Mouse (Mus musculus) limb, embryonic 13.5 days (tissue): ENCODE results near the gene Sertad3. TPM values are rescaled to one million over a fixed set of nuclear protein-coding genes. Genes with fewer than 3 reads are reported as not detected.

Experiments used
- ATAC-seq: fragments of 200-750 bp; cut with Nextera tagmentation; 2 replicates; pipeline ENCODE4 v1.8.0; 2017; ENCODE audit warnings: low read depth, moderate number of reproducible peaks, moderate TSS enrichment; ENCODE audit not compliant: low FRiP score
- H3K27ac ChIP-seq: fragments of 300-500 bp; sonication (generic); 2 replicates; pipeline ENCODE4 v1.5.1; 2015; ENCODE audit warnings: inconsistent platforms, mild to moderate bottlenecking, moderate library complexity
- H3K27me3 ChIP-seq: fragments of 300-500 bp; sonication (generic); 2 replicates; pipeline ENCODE4 v1.6.1; 2015; ENCODE audit warnings: mild to moderate bottlenecking, inconsistent platforms
- H3K36me3 ChIP-seq: fragments of 300-500 bp; sonication (generic); 2 replicates; pipeline ENCODE4 v1.6.1; 2015; ENCODE audit warnings: inconsistent platforms, mild to moderate bottlenecking, moderate library complexity
- H3K4me1 ChIP-seq: fragments of 300-500 bp; sonication (generic); 2 replicates; pipeline ENCODE4 v1.6.1; 2015; ENCODE audit warnings: inconsistent platforms
- H3K4me2 ChIP-seq: fragments of 300-500 bp; sonication (generic); replicated peaks from 2 replicates; pipeline ENCODE4 v1.6.1; 2015; ENCODE audit warnings: inconsistent platforms, mild to moderate bottlenecking, moderate library complexity
- H3K4me3 ChIP-seq: fragments of 300-500 bp; sonication (generic); 2 replicates; pipeline ENCODE4 v1.5.1; 2015; ENCODE audit warnings: moderate library complexity, mild to moderate bottlenecking, inconsistent platforms
- H3K9ac ChIP-seq: fragments of 300-500 bp; sonication (generic); 2 replicates; pipeline ENCODE4 v1.6.1; 2015; ENCODE audit warnings: mild to moderate bottlenecking, inconsistent platforms
- H3K9me3 ChIP-seq: fragments of 300-500 bp; sonication (generic); 2 replicates; pipeline ENCODE4 v1.6.1; 2016; ENCODE audit warnings: inconsistent platforms
- WGBS: fragments of 180-500 bp; shearing (Covaris S2); methylation state at CpG from one replicate; pipeline ENCODE4 v1.1.7; 2015; 5-methylcytosine and 5-hydroxymethylcytosine counted together
- polyA plus RNA-seq: library from polyadenylated mRNA; unstranded; fragments of >200 nt; fragmentation: Nextera tagmentation; extraction: Ambion mirVana; gene quantifications from 2 replicates; pipeline ENCODE4 v1.2.1, GENCODE M21; 2015

Gene Sertad3
- polyA plus RNA-seq, 1 experiment from 2014 or later: 36.3 TPM

DNA sequence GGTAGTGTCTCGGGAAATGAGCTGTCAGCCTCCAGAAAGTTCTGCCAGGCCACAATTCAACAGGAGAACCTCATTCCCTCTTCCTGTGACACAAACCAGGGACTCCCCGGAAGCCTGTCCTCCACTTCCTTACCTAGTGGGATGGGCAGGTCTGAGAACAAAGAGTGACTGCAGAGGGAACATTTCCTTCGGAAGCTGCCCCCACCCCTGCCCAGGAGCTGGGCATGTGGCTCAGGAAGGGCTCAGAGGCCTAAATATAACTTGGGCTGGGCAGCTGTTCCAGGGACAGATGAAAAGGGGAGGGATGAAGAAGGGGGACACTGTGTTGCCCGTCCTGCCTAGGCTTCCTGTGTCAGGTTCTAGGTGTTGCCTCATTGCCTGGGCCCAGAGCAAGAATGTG, 28.1 kb downstream of the Sertad3 start:
- Histone ChIP-seq H3K36me3 (no peaks in the 10 kb centered on the region), H3K27ac (no peak overlapping the region), H3K9me3 (no peaks in the 10 kb centered on the region), H3K4me2 (no peak overlapping the region), H3K9ac (no peak overlapping the region), H3K4me3 (no peak overlapping the region), H3K27me3 (no peaks in the 10 kb centered on the region), H3K4me1 (peaks cover 20% of the 10 kb centered on the region)
- WGBS: 69% methylated on average over 4 of the region's 4 CpGs
- no peak for ATAC-seq

DNA sequence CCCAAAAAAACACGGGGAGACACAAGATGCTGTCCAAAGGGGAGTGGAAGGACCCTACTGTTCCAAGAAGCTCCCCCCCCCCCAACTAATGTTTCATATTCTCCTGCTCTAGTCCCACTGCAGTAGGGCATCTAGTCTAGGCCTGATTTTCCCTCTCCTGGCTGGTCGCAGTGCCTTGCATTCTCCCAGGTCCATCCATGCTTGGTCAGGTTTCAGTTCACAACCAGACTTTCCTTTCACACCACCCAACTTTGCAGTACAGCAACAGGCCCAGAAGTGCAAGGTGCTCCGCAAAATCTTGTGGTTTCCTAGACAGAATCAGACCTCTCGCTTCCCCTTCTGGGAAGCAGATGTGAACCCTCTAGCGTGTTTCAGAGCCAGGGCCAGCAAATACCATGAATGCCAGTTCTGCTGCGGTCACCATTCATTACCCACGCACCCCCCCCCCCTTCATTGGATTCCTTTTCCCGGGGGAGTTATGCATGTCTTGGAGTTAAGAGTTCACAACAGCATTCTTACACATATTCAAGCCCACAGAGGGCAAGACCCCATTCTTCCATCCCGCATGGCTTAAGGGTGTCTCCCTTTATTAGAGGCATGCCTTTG, 33.3 kb downstream of the Sertad3 start:
- Histone ChIP-seq H3K9me3 (no peaks in the 10 kb centered on the region), H3K4me2 (peak overlapping the region; percentile 63), H3K27ac (peak overlapping the region; percentile 99), H3K27me3 (no peaks in the 10 kb centered on the region), H3K36me3 (no peaks in the 10 kb centered on the region), H3K9ac (no peak overlapping the region), H3K4me3 (peak overlapping the region; percentile 59), H3K4me1 (peaks cover 18% of the 10 kb centered on the region)
- 33% methylated on average over 9 of the region's 9 CpGs for WGBS
- no peak for ATAC-seq

DNA sequence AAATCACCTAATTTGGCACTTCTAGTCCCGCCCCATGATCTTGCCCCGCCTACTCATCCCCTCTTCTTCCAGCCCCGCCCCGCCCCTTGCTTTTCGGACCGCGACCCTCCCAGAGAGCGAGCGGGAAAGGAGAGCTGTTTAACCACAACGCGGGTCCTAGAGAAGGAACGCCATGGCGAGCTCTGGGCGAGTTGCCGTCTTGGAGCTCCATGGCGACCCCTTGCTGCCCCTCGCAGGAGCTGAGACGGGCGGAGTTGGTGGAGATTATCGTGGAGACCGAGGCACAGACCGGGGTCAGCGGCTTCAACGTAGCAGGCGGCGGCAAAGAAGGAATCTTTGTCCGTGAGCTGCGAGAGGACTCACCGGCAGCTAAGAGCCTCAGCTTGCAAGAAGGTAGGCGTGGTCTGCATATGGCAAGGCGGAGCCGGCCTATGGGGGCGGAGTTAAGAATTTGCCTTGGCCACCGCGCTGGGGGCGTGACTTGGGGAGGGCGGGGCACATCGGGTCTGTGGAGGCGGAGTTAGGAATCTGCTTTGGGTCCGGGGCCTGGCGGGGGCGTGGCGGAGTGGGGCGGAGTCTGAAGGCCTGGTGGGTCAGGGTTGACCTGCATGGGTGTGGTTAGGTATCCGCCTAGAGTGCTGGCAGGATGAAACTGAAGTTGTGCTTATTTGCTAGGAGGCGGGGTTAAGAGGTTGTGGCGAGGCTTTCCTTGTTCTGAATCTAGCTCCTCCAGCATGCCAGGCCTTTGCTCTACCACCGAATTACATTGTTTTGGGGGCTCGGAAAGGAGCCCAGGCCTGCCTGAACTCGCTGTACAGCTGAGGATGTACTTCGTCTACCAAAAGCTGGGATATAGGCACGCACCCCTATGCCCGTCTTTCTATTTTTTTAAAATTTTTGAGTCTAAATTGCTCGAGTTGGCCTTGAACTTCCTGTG, 34.4 kb downstream of the Sertad3 start:
- ATAC-seq: peak; percentile 90
- peak overlapping the region; percentile 75 for H3K9ac ChIP-seq
- peak overlapping the region; percentile 59 for H3K4me3 ChIP-seq
- peak overlapping the region; percentile 99 for H3K27ac ChIP-seq
- no peaks in the 10 kb centered on the region for H3K36me3 ChIP-seq
- H3K4me2 ChIP-seq: peak overlapping the region; percentile 63
- under 1% methylated on average over 54 of the region's 54 CpGs for WGBS
- H3K27me3 ChIP-seq: no peaks in the 10 kb centered on the region
- H3K9me3 ChIP-seq: no peaks in the 10 kb centered on the region
- H3K4me1 ChIP-seq: peaks cover 18% of the 10 kb centered on the region

DNA sequence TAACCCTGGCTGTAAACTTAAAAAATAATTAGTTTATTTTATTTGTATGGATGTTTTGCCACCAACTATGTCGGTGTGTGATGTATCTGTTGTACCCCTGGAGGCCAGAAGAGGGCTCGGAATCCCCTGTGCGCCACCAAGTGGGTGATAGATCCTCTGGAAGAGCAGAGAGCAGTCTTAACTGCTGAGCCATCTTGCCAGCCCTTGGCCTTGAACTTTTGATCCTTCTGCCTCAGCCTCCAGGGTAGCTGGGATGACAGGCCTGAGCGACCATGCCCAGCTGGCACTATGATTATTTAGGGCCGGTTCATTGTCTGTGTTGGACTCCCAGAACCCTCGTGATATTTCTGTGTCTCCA, 35.1 kb downstream of the Sertad3 start:
- Histone ChIP-seq H3K36me3 (no peaks in the 10 kb centered on the region), H3K27me3 (no peaks in the 10 kb centered on the region), H3K4me3 (peak overlapping the region; percentile 59), H3K4me1 (peaks cover 18% of the 10 kb centered on the region), H3K9ac (no peak overlapping the region), H3K9me3 (no peaks in the 10 kb centered on the region), H3K27ac (peak overlapping the region; percentile 72; the same call in 1 of the 2 replicates), H3K4me2 (peak overlapping the region; percentile 63)
- ATAC-seq: peak; percentile 10; the same call in 1 of the 2 replicates
- 21% methylated on average over 6 of the region's 6 CpGs for WGBS

DNA sequence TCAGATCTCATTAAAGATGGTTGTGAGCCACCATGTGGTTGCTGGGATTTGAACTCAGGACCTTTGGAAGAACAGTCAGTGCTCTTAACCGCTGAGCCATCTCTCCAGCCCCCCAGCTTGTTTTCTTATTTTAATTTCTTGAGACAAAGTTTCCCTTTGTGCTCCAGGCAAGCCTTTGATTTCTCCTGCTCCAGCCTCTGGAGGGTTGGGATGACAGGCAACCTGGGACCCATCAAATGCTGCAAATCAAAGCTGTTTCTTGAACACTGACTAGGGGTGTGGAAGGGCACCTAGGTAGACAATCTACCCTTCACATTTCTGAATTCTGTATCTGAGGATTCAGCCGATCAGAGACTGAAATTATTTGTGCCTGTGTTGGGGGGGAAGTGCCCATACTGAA, 37.2 kb downstream of the Sertad3 start:
- H3K4me1 ChIP-seq: peaks cover 18% of the 10 kb centered on the region
- H3K36me3 ChIP-seq: no peaks in the 10 kb centered on the region
- H3K4me2 ChIP-seq: no peak overlapping the region
- 91% methylated on average over 2 of the region's 2 CpGs for WGBS
- H3K27me3 ChIP-seq: no peaks in the 10 kb centered on the region
- no peak for ATAC-seq
- no peaks in the 10 kb centered on the region for H3K9me3 ChIP-seq
- no peak overlapping the region for H3K4me3 ChIP-seq
- no peak overlapping the region for H3K9ac ChIP-seq
- no peak overlapping the region for H3K27ac ChIP-seq

DNA sequence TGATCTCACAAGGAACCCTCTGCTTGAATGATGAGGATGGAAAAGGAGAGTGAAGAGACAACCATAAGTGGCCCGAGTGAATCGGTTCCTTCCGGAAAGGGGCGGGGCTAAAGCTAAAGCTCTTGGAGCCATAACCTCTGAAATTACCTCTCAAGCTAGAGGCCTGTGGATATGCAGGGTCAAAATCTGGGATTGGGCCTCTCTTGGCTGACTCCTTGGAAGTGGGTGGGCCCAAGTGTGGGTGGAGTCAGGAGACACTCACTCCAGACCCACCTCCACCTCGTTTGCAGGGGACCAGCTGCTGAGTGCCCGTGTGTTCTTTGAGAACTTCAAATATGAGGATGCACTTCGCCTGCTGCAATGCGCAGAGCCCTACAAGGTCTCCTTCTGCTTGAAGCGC, 41.4 kb downstream of the Sertad3 start:
- no peak for ATAC-seq
- 64% methylated on average over 9 of the region's 9 CpGs for WGBS

DNA sequence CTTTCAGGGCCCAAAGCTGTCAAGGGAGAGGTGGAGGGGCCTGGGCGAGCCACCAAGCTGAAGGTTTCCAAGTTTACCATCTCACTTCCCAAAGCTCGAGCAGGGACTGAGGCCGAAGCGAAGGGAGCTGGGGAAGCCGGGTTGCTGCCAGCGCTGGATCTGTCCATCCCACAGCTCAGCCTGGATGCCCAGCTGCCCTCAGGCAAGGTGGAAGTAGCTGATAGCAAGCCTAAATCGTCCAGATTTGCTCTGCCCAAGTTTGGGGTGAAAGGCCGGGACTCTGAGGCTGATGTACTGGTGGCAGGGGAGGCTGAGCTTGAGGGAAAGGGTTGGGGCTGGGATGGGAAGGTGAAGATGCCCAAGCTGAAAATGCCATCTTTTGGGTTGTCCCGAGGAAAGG, 44.7 kb downstream of the Sertad3 start:
- H3K9me3 ChIP-seq: no peaks in the 10 kb centered on the region
- no peak overlapping the region for H3K4me2 ChIP-seq
- H3K27ac ChIP-seq: no peak overlapping the region
- no peaks in the 10 kb centered on the region for H3K4me1 ChIP-seq
- H3K27me3 ChIP-seq: no peaks in the 10 kb centered on the region
- H3K4me3 ChIP-seq: no peak overlapping the region
- peaks cover 28% of the 10 kb centered on the region for H3K36me3 ChIP-seq
- no peak overlapping the region for H3K9ac ChIP-seq
- ATAC-seq: no peak
- WGBS: 84% methylated on average over 9 of the region's 9 CpGs

More for the DNA sequence above, 41.4 kb downstream of the Sertad3 start:
- Histone ChIP-seq H3K27me3 (no peaks in the 10 kb centered on the region), H3K27ac (no peak overlapping the region), H3K4me2 (no peak overlapping the region), H3K36me3 (peaks cover 27% of the 10 kb centered on the region), H3K4me1 (no peaks in the 10 kb centered on the region), H3K9ac (no peak overlapping the region), H3K4me3 (no peak overlapping the region), H3K9me3 (no peaks in the 10 kb centered on the region)

DNA sequence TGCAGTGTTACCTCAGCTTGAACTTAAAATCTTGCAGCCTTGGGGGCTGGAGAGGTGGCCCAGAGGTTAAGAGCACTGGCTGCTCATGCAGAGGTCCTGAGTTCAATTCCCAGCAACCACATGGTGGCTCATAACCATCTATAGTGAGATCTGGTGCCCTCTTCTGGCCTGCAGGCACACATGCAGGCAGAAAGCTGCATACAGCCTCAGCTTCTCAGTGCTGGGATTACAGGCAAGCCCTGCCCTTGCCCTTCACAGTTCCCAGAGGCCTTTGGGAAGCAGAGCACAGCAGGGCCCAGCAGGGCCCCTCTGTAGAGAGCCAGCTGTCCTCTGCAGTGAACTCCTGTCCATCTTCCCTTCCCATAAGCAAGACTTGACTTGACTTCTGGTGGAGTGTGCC, 46.5 kb downstream of the Sertad3 start:
- Histone ChIP-seq H3K27ac (no peak overlapping the region), H3K36me3 (peaks cover 28% of the 10 kb centered on the region), H3K4me3 (no peak overlapping the region), H3K4me1 (no peaks in the 10 kb centered on the region), H3K9ac (no peak overlapping the region), H3K27me3 (no peaks in the 10 kb centered on the region), H3K9me3 (no peaks in the 10 kb centered on the region), H3K4me2 (no peak overlapping the region)
- ATAC-seq: no peak

DNA sequence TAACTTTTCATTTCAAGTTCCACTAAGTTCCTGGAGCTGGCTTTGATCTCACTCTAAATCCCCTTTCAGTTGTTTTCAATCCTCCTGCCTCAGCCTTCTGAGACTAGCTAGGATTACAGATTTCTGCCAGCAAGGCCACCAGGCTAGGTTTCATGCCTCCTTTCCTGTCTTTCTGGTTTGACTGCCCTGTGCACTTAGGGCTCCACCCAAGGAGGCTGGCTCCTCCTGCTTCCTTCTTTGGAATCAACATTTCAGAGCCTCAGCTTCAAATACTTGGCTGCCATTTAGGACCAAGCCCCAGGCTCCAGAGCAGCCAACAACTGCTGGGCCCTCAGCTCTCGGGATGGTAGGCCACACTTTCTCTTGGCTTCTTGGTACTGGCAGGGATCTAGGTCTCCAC, 47.0 kb downstream of the Sertad3 start:
- 58% methylated on average over 1 of the region's 1 CpGs for WGBS
- no peak for ATAC-seq
- no peak overlapping the region for H3K4me2 ChIP-seq
- H3K4me1 ChIP-seq: no peaks in the 10 kb centered on the region
- peaks cover 28% of the 10 kb centered on the region for H3K36me3 ChIP-seq
- no peak overlapping the region for H3K4me3 ChIP-seq
- H3K27me3 ChIP-seq: no peaks in the 10 kb centered on the region
- no peak overlapping the region for H3K9ac ChIP-seq
- H3K9me3 ChIP-seq: no peaks in the 10 kb centered on the region
- no peak overlapping the region for H3K27ac ChIP-seq

DNA sequence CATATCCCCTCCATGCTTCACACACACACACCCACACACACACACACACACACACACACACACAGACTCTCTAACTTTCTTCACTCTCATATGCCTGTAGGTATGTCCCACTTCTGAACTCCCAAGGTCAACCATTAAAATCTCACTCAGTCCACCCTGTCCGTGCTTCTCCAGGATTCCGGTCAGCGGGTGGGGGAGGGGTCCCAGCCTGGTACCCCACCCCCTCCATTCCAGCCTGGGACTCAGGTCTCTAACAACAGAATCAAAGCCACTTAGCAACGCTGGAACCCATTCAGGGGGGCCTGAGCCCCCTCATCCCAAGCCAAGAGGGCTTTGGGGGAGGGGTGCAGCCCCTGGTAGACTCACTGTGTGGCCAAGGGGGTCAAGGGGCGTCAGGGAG, 49.4 kb downstream of the Sertad3 start, which contains the start of gene Hipk4:
Gene Hipk4, plus strand, starts transcription at position 301 of the 400 bp plus-strand sequence.
- Histone ChIP-seq H3K27ac (no peak within 1 kb of the TSS), H3K4me1 (no peaks in the 10 kb centered on the region), H3K4me3 (no peak within 1 kb of the TSS), H3K9me3 (no peaks in the 10 kb centered on the region), H3K9ac (no peak within 1 kb of the TSS; the same call in 1 of the 2 replicates), H3K4me2 (no peak within 1 kb of the TSS), H3K27me3 (no peaks in the 10 kb centered on the region), H3K36me3 (peaks cover 10% of the 10 kb centered on the region)
- ATAC-seq: no peak
- 66% methylated on average over 5 of the region's 5 CpGs for WGBS

DNA sequence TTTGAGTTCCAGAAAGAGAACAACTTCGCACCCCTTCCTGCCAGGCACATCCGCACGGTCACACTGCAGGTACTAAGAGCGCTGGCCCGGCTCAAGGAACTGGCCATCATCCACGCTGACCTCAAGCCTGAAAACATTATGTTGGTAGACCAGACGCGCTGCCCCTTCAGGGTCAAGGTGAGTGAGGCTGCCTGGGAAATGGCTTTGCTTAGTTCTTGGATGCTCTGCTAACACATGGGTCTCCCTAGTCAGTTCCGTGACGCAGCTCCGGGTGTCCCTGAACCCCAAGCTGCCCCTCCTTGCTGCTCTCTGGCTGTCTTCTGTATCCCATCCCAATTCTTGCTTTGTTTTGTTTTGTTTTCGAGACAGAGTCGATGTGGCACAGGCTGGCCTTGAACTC, 50.2 kb downstream of the Sertad3 start:
- WGBS: 95% methylated on average over 13 of the region's 13 CpGs
- H3K27ac ChIP-seq: no peak overlapping the region
- no peak overlapping the region for H3K4me3 ChIP-seq
- no peaks in the 10 kb centered on the region for H3K4me1 ChIP-seq
- ATAC-seq: no peak
- H3K9me3 ChIP-seq: no peaks in the 10 kb centered on the region
- no peak overlapping the region for H3K9ac ChIP-seq
- peaks cover 9% of the 10 kb centered on the region for H3K36me3 ChIP-seq
- no peak overlapping the region for H3K4me2 ChIP-seq
- no peaks in the 10 kb centered on the region for H3K27me3 ChIP-seq

DNA sequence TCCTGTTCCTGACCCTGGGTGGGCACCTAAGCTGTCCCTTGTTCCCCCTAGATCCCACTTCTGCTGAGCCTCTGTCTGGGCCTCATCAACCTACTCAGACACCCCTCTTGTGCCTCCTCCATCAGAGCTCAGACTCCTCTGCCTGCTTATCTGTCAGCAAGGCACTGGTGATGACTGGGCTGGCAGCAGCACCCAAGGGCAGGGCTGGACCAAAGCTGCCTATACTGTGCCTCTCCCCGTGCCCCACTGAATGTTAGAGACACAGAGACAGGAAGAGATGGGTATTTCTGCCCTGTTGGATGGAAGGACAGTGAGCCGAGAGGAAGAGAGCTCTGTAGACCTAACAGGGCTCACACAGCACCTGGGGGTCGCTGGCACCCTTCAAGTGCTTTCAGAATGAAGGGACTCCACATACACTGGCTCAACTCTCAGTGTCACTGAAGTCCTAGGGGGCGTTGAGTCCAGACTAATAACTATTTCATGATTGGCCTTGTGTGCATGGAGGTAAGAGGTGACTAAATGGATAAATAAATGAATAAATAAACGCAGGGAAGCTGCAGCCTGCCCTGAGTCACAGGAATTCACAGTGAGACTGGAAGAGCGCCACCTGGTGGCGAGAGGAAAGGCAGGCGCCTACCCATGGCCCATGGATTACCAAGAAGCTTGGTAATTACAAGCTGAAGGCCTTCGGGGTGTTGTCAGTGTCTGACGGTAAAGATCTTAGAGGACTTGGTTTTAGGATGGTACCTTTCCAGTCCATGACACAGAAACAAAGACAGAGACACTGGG, 52.7 kb downstream of the Sertad3 start:
- H3K4me1 ChIP-seq: no peaks in the 10 kb centered on the region
- H3K9me3 ChIP-seq: no peaks in the 10 kb centered on the region
- no peak overlapping the region for H3K27ac ChIP-seq
- no peak overlapping the region for H3K4me2 ChIP-seq
- H3K9ac ChIP-seq: peak overlapping the region; percentile 45; the same call in 1 of the 2 replicates
- H3K36me3 ChIP-seq: peaks cover 27% of the 10 kb centered on the region
- peak; percentile 60 for ATAC-seq
- H3K27me3 ChIP-seq: no peaks in the 10 kb centered on the region
- WGBS: 25% methylated on average over 10 of the region's 10 CpGs
- no peak overlapping the region for H3K4me3 ChIP-seq
